Mouse (Mus musculus) cerebellum, adult 18-20 months (tissue): Measurements from ENCODE around the gene Adat2.

Experiments
- DNase-seq, 2 experiments: peaks; one replicate each; pipeline ENCODE4 v3.0.0; 2021

Adat2 gene

GRCm38 (mm10) chr10:13552646-13553497 lies at the start of gene Adat2, which contains the start of gene Pex3:
Gene Adat2 (plus strand): TSS chr10:13552894.
Gene Pex3 (minus strand): TSS chr10:13553142.
- DNase-seq: peak; percentile 80 to 89

- DNase-seq: no peak
Observed at GRCm38 (mm10) chr10:13521857-13522256, 30.8 kb upstream of the Adat2 start.

- no peak for DNase-seq
Observed at GRCm38 (mm10) chr10:13528155-13528554, 24.5 kb upstream of the Adat2 start.

GRCm38 (mm10) chr10:13534751-13535150 lies 17.9 kb upstream of the Adat2 start:
- DNase-seq: no peak

GRCm38 (mm10) chr10:13536706-13537105 lies 16.0 kb upstream of the Adat2 start:
- no peak for DNase-seq

GRCm38 (mm10) chr10:13539769-13540333 lies 12.8 kb upstream of the Adat2 start:
- no peak for DNase-seq

GRCm38 (mm10) chr10:13541721-13542120 lies 11.0 kb upstream of the Adat2 start:
- DNase-seq: no peak

GRCm38 (mm10) chr10:13553498-13553985 lies 848 bp downstream of the Adat2 start:
- no peak for DNase-seq

- DNase-seq: no peak
Observed at GRCm38 (mm10) chr10:13554316-13554715, 1.6 kb downstream of the Adat2 start.

- no peak for DNase-seq
Observed at GRCm38 (mm10) chr10:13560014-13560674, 7.5 kb downstream of the Adat2 start.

GRCm38 (mm10) chr10:13564364-13565079 lies 11.8 kb downstream of the Adat2 start:
- DNase-seq: peak; percentile 62 to 83

GRCm38 (mm10) chr10:13565080-13565448 lies 12.4 kb downstream of the Adat2 start:
- no peak for DNase-seq

GRCm38 (mm10) chr10:13566393-13566792 lies 13.7 kb downstream of the Adat2 start:
- DNase-seq: no peak

- no peak for DNase-seq
Observed at GRCm38 (mm10) chr10:13569818-13570217, 17.1 kb downstream of the Adat2 start.

- DNase-seq: no peak
Observed at GRCm38 (mm10) chr10:13570697-13571538, 18.2 kb downstream of the Adat2 start.

GRCm38 (mm10) chr10:13572003-13572402 lies 19.3 kb downstream of the Adat2 start:
- DNase-seq: no peak

- DNase-seq: no peak
Observed at GRCm38 (mm10) chr10:13572410-13572809, 19.7 kb downstream of the Adat2 start.

- no peak for DNase-seq
Observed at GRCm38 (mm10) chr10:13577123-13577522, 24.4 kb downstream of the Adat2 start.

GRCm38 (mm10) chr10:13587914-13588313 lies 35.2 kb downstream of the Adat2 start:
- DNase-seq: no peak

- DNase-seq: no peak
Observed at GRCm38 (mm10) chr10:13592196-13592595, 39.5 kb downstream of the Adat2 start.

- DNase-seq: no peak
Observed at GRCm38 (mm10) chr10:13593529-13593928, 40.8 kb downstream of the Adat2 start.

GRCm38 (mm10) chr10:13596073-13596472 lies 43.4 kb downstream of the Adat2 start:
- no peak for DNase-seq
